Mouse (Mus musculus): ENCODE data around the gene Gpr183.
A peak's percentile ranks its signal among the peaks of the same experiment; 100 is the strongest.

Gene Gpr183

GRCm38 (mm10) chr14:121964990-121965389, at the start of gene Gpr183:
Gpr183 (minus strand) TSS chr14:121965195.
- no peak for DNase-seq (ENCODE audit: low read depth)

GRCm38 (mm10) chr14:122013417-122013951, 48.5 kb upstream of the Gpr183 start:
- no peak for DNase-seq (ENCODE audit: low read depth)

DNA sequence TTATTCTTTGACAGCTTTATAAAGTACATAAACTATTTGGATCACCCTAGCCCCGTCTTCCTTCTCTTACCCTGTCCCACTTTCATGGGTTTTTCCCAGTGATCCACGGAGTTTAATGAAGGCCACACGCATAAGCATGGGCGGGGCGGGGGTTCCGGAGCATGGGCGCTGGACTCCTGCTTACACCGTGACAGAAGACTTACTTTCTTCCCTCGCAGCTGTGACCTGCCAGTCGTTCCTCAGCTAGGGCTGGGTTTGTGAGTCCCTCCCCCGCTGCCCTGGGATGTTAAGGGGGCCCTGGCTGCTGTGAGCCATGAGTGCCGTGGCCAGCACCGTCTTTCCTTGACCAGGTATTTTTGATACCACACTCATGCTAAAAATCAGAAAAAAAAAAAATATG, 47.8 kb upstream of the Gpr183 start:
- no peak for DNase-seq (ENCODE audit: low read depth)

- no peak for DNase-seq (ENCODE audit: low read depth)
Observed at GRCm38 (mm10) chr14:122012193-122012592, 47.2 kb upstream of the Gpr183 start.

- no peak for DNase-seq (ENCODE audit: low read depth)
Observed at GRCm38 (mm10) chr14:122011768-122012167, 46.8 kb upstream of the Gpr183 start.

GRCm38 (mm10) chr14:122010301-122010700, 45.3 kb upstream of the Gpr183 start:
- DNase-seq (ENCODE audit: low read depth), result peak; percentile 4

GRCm38 (mm10) chr14:122009502-122009901, 44.5 kb upstream of the Gpr183 start:
- no peak for DNase-seq (ENCODE audit: low read depth)

GRCm38 (mm10) chr14:122008261-122008660, 43.3 kb upstream of the Gpr183 start:
- DNase-seq (ENCODE audit: low read depth), result no peak

DNA sequence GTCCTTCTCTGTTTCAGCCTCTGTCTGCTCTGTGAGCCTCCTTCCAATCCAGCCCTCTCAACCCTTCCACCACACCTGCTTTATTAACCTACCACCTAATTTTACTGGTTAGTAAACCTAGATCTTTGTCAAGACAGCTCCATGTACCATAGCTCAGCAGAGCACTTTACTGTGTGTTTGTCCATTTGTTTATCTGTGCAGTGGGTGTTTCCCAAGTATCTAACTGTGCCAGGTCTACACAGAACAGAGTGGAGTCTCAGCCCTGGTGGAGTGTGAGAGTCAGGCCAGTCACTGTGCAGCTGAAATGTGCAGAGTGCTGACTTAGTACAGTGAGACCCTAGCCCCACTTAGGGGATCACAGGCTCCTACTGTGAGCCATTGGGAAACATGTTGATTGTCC, 38.8 kb upstream of the Gpr183 start:
- no peak for DNase-seq (ENCODE audit: low read depth)

DNA sequence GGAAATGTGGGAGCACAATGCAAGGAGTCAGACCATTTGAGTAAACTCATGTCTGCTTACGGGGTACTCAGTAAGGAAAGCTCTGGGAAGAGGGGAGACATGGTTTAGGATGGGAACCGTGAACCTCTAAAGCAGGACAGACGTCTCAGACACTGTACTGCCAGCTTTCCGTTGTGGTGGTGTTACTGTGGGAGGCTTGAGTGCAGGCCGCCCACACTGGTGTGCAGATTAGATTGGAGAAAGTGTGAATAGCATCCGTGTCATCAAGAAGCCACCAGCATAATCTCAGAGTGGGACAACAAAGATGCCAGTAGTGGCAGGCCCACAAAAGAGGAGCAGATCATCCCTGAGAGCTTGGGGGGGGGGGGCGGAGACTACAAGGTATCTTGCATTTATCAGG, 37.2 kb upstream of the Gpr183 start:
- DNase-seq (ENCODE audit: low read depth), result no peak

- DNase-seq (ENCODE audit: low read depth), result no peak
Observed at GRCm38 (mm10) chr14:122000346-122001105, 35.5 kb upstream of the Gpr183 start.

- DNase-seq (ENCODE audit: low read depth), result no peak
Observed at GRCm38 (mm10) chr14:121999455-121999854, 34.5 kb upstream of the Gpr183 start.

- peak; percentile 22 for DNase-seq (ENCODE audit: low read depth)
Observed at GRCm38 (mm10) chr14:121996786-121997185, 31.8 kb upstream of the Gpr183 start.

DNA sequence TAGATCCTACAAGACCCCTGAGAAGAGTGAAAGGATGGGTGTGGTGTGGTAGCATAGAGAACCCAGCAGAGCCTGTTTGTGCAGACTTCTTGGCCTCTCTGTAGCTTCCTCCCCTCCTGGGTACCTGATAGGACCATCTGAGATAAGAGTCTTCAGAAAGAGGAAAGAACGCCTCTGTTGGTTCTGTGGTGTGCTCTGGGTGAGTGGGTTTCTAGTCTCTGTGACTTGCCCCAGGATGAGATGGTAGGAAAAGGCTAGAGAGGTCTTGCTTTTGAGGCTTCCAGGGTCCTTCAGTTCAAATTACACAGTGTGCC, 30.5 kb upstream of the Gpr183 start:
- no peak for DNase-seq (ENCODE audit: low read depth)

- DNase-seq (ENCODE audit: low read depth), result no peak
Observed at GRCm38 (mm10) chr14:121994846-121995556, 30.0 kb upstream of the Gpr183 start.

GRCm38 (mm10) chr14:121994171-121994700, 29.2 kb upstream of the Gpr183 start:
- DNase-seq (ENCODE audit: low read depth), result no peak

GRCm38 (mm10) chr14:121993616-121994015, 28.6 kb upstream of the Gpr183 start:
- no peak for DNase-seq (ENCODE audit: low read depth)

GRCm38 (mm10) chr14:121992395-121993280, 27.6 kb upstream of the Gpr183 start:
- no peak for DNase-seq (ENCODE audit: low read depth)

- DNase-seq (ENCODE audit: low read depth), result peak; percentile 7
Observed at GRCm38 (mm10) chr14:121991921-121992320, 26.9 kb upstream of the Gpr183 start.

DNA sequence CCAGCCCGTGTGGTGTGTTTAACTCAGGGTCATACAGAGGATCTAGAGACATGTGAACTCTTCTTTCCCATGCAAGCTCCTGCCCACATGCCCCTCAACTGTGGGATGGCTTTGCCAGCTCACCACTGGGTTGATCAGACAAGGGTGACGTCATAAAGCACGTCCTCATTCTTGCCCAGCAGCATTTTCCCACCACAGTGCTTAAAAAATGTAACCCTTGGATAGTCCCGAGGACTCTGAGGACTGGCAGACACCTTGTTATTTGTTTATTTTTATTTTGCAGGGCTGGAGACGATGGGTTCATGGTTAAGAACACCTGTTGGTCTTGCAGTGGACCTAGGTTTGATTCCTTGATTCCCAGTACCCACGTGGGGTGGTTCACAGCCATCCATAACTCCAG, 25.9 kb upstream of the Gpr183 start:
- no peak for DNase-seq (ENCODE audit: low read depth)

DNA sequence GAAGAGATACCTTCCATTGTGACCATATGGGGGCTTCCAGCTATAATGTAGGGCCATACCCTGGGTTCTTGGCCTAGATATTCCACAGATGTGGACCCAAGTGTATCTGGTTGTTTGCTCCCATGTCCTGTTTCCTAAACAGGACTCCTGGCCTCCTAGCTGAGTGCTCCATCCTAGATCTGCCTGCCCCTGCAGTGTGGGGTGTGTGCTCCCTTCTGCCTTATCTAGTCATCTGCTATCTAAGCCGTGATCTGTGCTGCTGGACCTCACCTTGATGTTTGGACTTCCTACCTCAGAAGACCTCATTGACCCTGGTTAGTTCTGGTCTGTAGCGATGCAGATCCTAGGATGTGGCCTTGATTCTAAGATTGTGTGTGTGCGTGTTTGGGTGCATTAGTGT, 24.9 kb upstream of the Gpr183 start:
- DNase-seq (ENCODE audit: low read depth), result no peak

DNA sequence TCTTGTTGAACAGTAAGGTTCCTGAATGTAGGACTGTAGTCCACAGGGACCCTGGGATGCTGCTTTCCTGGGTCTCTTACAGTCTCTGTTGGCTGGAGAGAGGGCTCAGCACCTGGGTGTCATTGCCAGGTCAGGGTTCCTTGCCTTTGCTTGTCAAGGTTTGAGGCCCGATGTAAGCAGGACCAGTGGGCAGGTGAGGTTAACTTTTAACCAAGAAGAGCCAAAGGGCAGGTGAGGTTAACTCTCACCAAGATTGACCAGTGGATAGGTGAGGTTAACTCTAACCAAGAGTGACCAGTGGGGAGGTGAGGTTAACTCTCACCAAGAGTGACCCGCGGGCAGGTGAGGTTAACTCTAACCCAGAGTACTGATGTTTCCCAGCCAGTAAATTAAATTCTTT, 24.3 kb upstream of the Gpr183 start:
- DNase-seq (ENCODE audit: low read depth), result no peak
